Mouse (Mus musculus): Measurements from ENCODE around the gene Pde9a. TPM values are rescaled to one million over a fixed set of nuclear protein-coding genes. Genes with fewer than 3 reads are reported as not detected.

Pde9a gene
- total and polyA plus RNA-seq, 3 experiments = 0.56 TPM; not detected in 2

DNA sequence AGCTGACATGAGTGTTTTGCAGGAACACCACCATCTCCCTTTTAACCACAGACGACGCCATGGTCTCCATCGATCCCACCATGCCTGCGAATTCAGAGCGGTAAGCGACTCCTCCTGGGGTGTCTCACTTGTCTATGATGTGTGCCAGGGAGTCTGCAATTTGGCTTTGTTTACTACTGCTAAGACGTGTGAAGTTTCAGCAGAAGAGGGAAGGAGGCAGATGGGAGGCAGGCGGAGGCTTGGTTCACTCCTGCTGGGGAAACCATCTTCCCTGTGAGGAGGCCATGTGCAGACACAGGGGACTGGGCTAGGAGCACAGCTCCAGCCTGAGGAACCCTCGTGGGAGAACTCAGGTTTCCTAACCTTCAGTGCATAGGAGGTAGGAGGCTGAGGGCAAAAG, 29.2 kb downstream of the Pde9a start:
- Histone ChIP-seq H3K36me3 (ENCODE audit: control insufficient read depth in 1 of 2, insufficient read depth in 2 of 2, low read length in 2 of 2) (no peaks in the 10 kb centered on the region), H3K27ac (ENCODE audit: control insufficient read depth, low read depth, low read length) (no peak overlapping the region), H3K9me3 (replicated peaks; ENCODE audit: insufficient read depth, low read length) (no peaks in the 10 kb centered on the region), H3K4me1 (ENCODE audit: control insufficient read depth in 1 of 2, insufficient read depth in 2 of 2, low read length in 2 of 2) (no peaks in the 10 kb centered on the region), H3K79me2 (ENCODE audit: control insufficient read depth, insufficient read depth, low read length, poor library complexity) (no peaks in the 10 kb centered on the region), H3K4me3 (ENCODE audit: control insufficient read depth in 1 of 2, insufficient read depth in 1 of 2, low read depth in 2 of 2, low read length in 2 of 2) (no peak overlapping the region), H3K27me3 (ENCODE audit: control insufficient read depth in 1 of 2, insufficient read depth in 2 of 2, low read length in 2 of 2) (peaks cover 2 to 5% of the 10 kb centered on the region in 2 experiments; a peak in 3 of 4 replicates), H3K9ac (ENCODE audit: control insufficient read depth, low read depth, low read length, poor library complexity, severe bottlenecking) (no peak overlapping the region)
- TF ChIP-seq SIN3A (IDR thresholded peaks at IDR 0.05; ENCODE audit: low read length) (no peak), POLR2AphosphoS5 (IDR thresholded peaks at IDR 0.05; ENCODE audit: borderline replicate concordance, low read depth, low read length) (no peak), MEF2A (IDR thresholded peaks at IDR 0.05; ENCODE audit: extremely low read depth, insufficient replicate concordance, low read depth, low read length, poor library complexity, severe bottlenecking) (no peak), CHD1 (IDR thresholded peaks at IDR 0.05; ENCODE audit: low read depth, low read length) (no peak), POLR2AphosphoS2 (IDR thresholded peaks at IDR 0.05; ENCODE audit: low read length) (no peak), TAL1 (IDR thresholded peaks at IDR 0.05; ENCODE audit: low read length) (no peak), EP300 (IDR thresholded peaks at IDR 0.05; ENCODE audit: low read depth in 1 of 2, low read length in 2 of 2) (no peak), MAFK (IDR thresholded peaks at IDR 0.05; ENCODE audit: borderline replicate concordance, low read depth, low read length) (no peak), TCF12 (IDR thresholded peaks at IDR 0.05; ENCODE audit: low read depth, low read length) (no peak), ZNF384 (IDR thresholded peaks at IDR 0.05; ENCODE audit: low read depth, low read length) (no peak), MYC (IDR thresholded peaks at IDR 0.05; ENCODE audit: low read depth, low read length) (no peak), NELFE (IDR thresholded peaks at IDR 0.05; ENCODE audit: low read depth, low read length) (no peak), ZKSCAN1 (IDR thresholded peaks at IDR 0.05; ENCODE audit: low read depth, low read length) (no peak)
- no peak for DNase-seq (ENCODE audit: low read depth, low spot score)

DNA sequence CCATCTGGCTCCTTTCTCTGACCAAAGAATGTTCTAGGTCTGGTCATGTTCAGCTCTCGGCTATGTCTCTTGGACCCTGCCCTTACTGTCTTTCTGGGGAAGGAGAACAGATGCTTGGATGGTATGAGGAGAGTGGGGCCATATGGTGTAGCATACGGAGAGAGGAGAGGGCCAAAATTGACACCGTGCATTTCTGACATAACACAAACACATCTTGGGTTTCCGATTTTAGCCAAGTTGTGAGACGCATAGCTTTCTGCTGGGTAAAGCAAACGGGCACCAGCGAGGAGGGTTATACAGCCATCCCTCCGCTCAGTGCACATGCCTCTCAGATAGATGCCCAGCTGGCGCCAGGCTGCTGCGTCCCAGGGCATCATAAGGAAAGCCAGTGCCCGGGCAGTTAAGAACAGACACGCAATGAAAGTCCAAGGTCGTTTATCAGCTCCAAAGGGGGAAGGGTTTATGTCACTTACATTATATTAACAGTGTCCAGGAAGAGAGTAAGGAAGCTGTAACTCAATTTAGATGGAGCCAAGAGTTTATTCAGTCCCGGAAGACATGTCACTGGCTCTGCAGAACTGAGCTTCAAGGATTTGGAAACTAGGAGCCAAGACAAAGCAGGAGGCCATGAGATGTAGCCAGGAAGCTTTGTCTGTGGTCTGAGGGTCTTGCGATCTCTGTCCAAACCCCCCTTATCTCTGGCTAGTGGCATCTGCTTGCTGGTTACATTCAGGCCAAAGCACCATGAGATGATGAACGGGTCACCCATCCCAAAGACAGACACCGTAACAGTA, 33.0 kb downstream of the Pde9a start:
- H3K9ac ChIP-seq (ENCODE audit: control insufficient read depth, low read depth, low read length, poor library complexity, severe bottlenecking) = no peak overlapping the region
- no peaks in the 10 kb centered on the region; a peak in 1 of 4 replicates for H3K36me3 ChIP-seq (ENCODE audit: control insufficient read depth in 1 of 2, insufficient read depth in 2 of 2, low read length in 2 of 2)
- H3K27me3 ChIP-seq (ENCODE audit: control insufficient read depth in 1 of 2, insufficient read depth in 2 of 2, low read length in 2 of 2) = no peaks in the 10 kb centered on the region
- H3K4me3 ChIP-seq (ENCODE audit: control insufficient read depth in 1 of 2, insufficient read depth in 1 of 2, low read depth in 2 of 2, low read length in 2 of 2) = no peak overlapping the region
- no peaks in the 10 kb centered on the region for H3K9me3 ChIP-seq (replicated peaks; ENCODE audit: insufficient read depth, low read length)
- H3K27ac ChIP-seq (ENCODE audit: control insufficient read depth, low read depth, low read length) = no peak overlapping the region
- no peak for DNase-seq (ENCODE audit: low read depth, low spot score)
- no peaks in the 10 kb centered on the region for H3K4me1 ChIP-seq (ENCODE audit: control insufficient read depth in 1 of 2, insufficient read depth in 2 of 2, low read length in 2 of 2)
- TF ChIP-seq HCFC1 (IDR thresholded peaks at IDR 0.05; ENCODE audit: low read depth, low read length) (no peak), MYB (IDR thresholded peaks at IDR 0.05; ENCODE audit: low read depth, low read length) (no peak), GABPA (IDR thresholded peaks at IDR 0.05; ENCODE audit: low read depth, low read length) (no peak), KAT2A (conservative IDR thresholded peaks at IDR 0.05; ENCODE audit: low read depth, low read length) (no peak), JUND (IDR thresholded peaks at IDR 0.05; ENCODE audit: low read depth, low read length) (no peak), CHD1 (IDR thresholded peaks at IDR 0.05; ENCODE audit: low read depth, low read length) (no peak), GATA1 (IDR thresholded peaks at IDR 0.05; ENCODE audit: low read depth, low read length) (no peak), ZNF384 (IDR thresholded peaks at IDR 0.05; ENCODE audit: low read depth, low read length) (no peak), MXI1 (IDR thresholded peaks at IDR 0.05; ENCODE audit: low read depth, low read length) (no peak), TBP (IDR thresholded peaks at IDR 0.05; ENCODE audit: low read depth, low read length) (no peak), BHLHE40 (IDR thresholded peaks at IDR 0.05; ENCODE audit: borderline replicate concordance, low read depth, low read length) (no peak), USF2 (IDR thresholded peaks at IDR 0.05; ENCODE audit: borderline replicate concordance in 1 of 2, insufficient read depth in 1 of 2, low read depth in 1 of 2, low read length in 2 of 2) (no peak), SIN3A (IDR thresholded peaks at IDR 0.05; ENCODE audit: low read length) (no peak)
- no peaks in the 10 kb centered on the region for H3K79me2 ChIP-seq (ENCODE audit: control insufficient read depth, insufficient read depth, low read length, poor library complexity)
